Mouse (Mus musculus) lung, embryonic 14.5 days (tissue): ENCODE data around the gene Tor1aip1. TPM values are rescaled to one million over a fixed set of nuclear protein-coding genes. Genes with fewer than 3 reads are reported as not detected.

Experiments
- ATAC-seq: fragments of 200-750 bp; cut with Nextera tagmentation; 2 replicates; pipeline ENCODE4 v1.8.0; 2017; ENCODE audit warnings: mild to moderate bottlenecking, moderate TSS enrichment, moderate library complexity; ENCODE audit not compliant: insufficient read depth
- DNase-seq: peaks from one replicate; pipeline ENCODE4 v3.0.0-alpha.2; 2015
- H3K27ac ChIP-seq: fragments of 300-500 bp; sonication (generic); 2 replicates; pipeline ENCODE4 v1.5.1; 2014; ENCODE audit warnings: low read depth, mild to moderate bottlenecking, moderate library complexity
- H3K27me3 ChIP-seq: fragments of 300-500 bp; sonication (generic); 2 replicates; pipeline ENCODE4 v1.6.1; 2014; ENCODE audit warnings: low read length, control low read depth; ENCODE audit not compliant: insufficient read depth
- H3K36me3 ChIP-seq: fragments of 300-500 bp; sonication (generic); 2 replicates; pipeline ENCODE4 v1.6.1; 2014; ENCODE audit warnings: control low read depth; ENCODE audit not compliant: insufficient read depth
- H3K4me1 ChIP-seq: fragments of 300-500 bp; sonication (generic); 2 replicates; pipeline ENCODE4 v1.6.1; 2014; ENCODE audit warnings: antibody characterized with exemption, control low read depth; ENCODE audit not compliant: insufficient read depth
- H3K4me2 ChIP-seq: fragments of 300-500 bp; sonication (generic); 2 replicates; pipeline ENCODE4 v1.6.1; 2014; ENCODE audit warnings: mild to moderate bottlenecking
- H3K4me3 ChIP-seq: fragments of 300-500 bp; sonication (generic); 2 replicates; pipeline ENCODE4 v1.5.1; 2014; ENCODE audit warnings: low read depth, low read length
- H3K9ac ChIP-seq: fragments of 300-500 bp; sonication (generic); 2 replicates; pipeline ENCODE4 v1.6.1; 2014
- H3K9me3 ChIP-seq: fragments of 300-500 bp; sonication (generic); 2 replicates; pipeline ENCODE4 v1.6.1; 2016; ENCODE audit warnings: low read depth, low read length, control low read depth
- CTCF ChIP-seq: IDR thresholded peaks from 2 replicates; pipeline ENCODE4 v1.5.1; 2016; ENCODE audit warnings: antibody characterized with exemption, low read depth
- WGBS: fragments of 180-500 bp; shearing (Covaris S2); extraction: QIAGEN DNeasy Blood & Tissue Kit; methylation state at CpG from one replicate; pipeline ENCODE4 v1.1.7; 2014; 5-methylcytosine and 5-hydroxymethylcytosine counted together
- polyA plus RNA-seq: library from polyadenylated mRNA; unstranded; fragments of >200 nt; fragmentation: Nextera tagmentation; extraction: Ambion mirVana; gene quantifications from 2 replicates; pipeline ENCODE4 v1.2.1, GENCODE M21; 2014

Gene Tor1aip1
- polyA plus RNA-seq, 1 experiment from 2014 or later = 45.9 TPM

DNA sequence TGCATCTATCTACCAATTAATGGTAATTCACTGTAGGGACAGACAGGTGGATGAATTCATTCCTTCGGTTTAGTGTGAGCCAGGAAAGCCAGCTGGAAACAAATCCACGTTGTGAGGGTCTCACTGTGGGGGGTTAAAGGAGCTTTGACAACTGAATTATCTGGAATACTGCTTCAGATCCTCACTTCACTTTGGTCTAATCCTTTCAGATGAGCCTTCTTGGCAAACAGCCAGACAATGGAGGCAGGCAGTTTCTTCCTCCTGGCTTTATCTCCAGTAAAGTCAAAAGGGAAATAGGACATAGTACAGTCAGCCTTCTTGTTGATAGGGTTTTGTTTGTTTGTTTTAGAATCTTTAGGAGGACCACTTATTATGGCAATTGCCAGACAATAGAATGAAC lies 46.9 kb downstream of the Tor1aip1 start:
- TF ChIP-seq CTCF = no peak
- no peaks in the 10 kb centered on the region for H3K4me1 ChIP-seq
- H3K9ac ChIP-seq = no peak overlapping the region
- no peak overlapping the region for H3K27ac ChIP-seq
- H3K4me2 ChIP-seq = no peak overlapping the region
- H3K4me3 ChIP-seq = no peak overlapping the region
- 9% methylated on average over 2 of the region's 2 CpGs for WGBS
- H3K36me3 ChIP-seq = no peaks in the 10 kb centered on the region
- ATAC-seq (no peak), DNase-seq (peak; percentile 76)
- H3K9me3 ChIP-seq = no peaks in the 10 kb centered on the region
- H3K27me3 ChIP-seq = no peaks in the 10 kb centered on the region

GRCm38 (mm10) chr1:155987625-155988024 lies 48.7 kb downstream of the Tor1aip1 start:
- no peak overlapping the region for H3K9ac ChIP-seq
- no peaks in the 10 kb centered on the region for H3K36me3 ChIP-seq
- no peaks in the 10 kb centered on the region for H3K4me1 ChIP-seq
- H3K27me3 ChIP-seq = no peaks in the 10 kb centered on the region
- ATAC-seq (no peak), DNase-seq (no peak)
- H3K4me2 ChIP-seq = no peak overlapping the region
- H3K4me3 ChIP-seq = no peak overlapping the region
- H3K9me3 ChIP-seq = no peaks in the 10 kb centered on the region
- no peak for TF ChIP-seq CTCF
- no peak overlapping the region for H3K27ac ChIP-seq
- 75% methylated on average over 2 of the region's 2 CpGs for WGBS

- Histone ChIP-seq H3K27ac (no peak overlapping the region), H3K9ac (no peak overlapping the region), H3K4me2 (no peak overlapping the region), H3K4me1 (no peaks in the 10 kb centered on the region), H3K9me3 (no peaks in the 10 kb centered on the region), H3K27me3 (no peaks in the 10 kb centered on the region), H3K36me3 (no peaks in the 10 kb centered on the region), H3K4me3 (no peak overlapping the region)
- no peak for ATAC-seq
- TF ChIP-seq CTCF = no peak
- DNase-seq = no peak
- WGBS = 38% methylated on average over 2 of the region's 2 CpGs
Observed at GRCm38 (mm10) chr1:155974931-155975330, 61.3 kb downstream of the Tor1aip1 start.

- Histone ChIP-seq H3K36me3 (no peaks in the 10 kb centered on the region), H3K4me2 (peak overlapping the region; percentile 87), H3K9ac (peak overlapping the region; percentile 67), H3K9me3 (no peaks in the 10 kb centered on the region), H3K27me3 (no peaks in the 10 kb centered on the region), H3K4me3 (peak overlapping the region; percentile 98), H3K27ac (peak overlapping the region; percentile 88), H3K4me1 (no peaks in the 10 kb centered on the region)
- peak; percentile 24; the same call in 1 of the 2 replicates for TF ChIP-seq CTCF
- WGBS = 7% methylated on average over 19 of the region's 19 CpGs
- ATAC-seq (peak; percentile 5; the same call in 1 of the 2 replicates), DNase-seq (peak; percentile 11)
Observed at GRCm38 (mm10) chr1:155973719-155974379, 62.4 kb downstream of the Tor1aip1 start.

GRCm38 (mm10) chr1:155973068-155973718 lies 63.1 kb downstream of the Tor1aip1 start, which contains the start of gene Cep350:
Gene Cep350 (minus strand): TSS chr1:155973255.
- Histone ChIP-seq H3K27me3 (no peaks in the 10 kb centered on the region), H3K9me3 (no peaks in the 10 kb centered on the region), H3K4me3 (peak within 1 kb of the TSS; percentile 98), H3K4me2 (peak within 1 kb of the TSS; percentile 87), H3K9ac (peak within 1 kb of the TSS; percentile 97), H3K4me1 (no peaks in the 10 kb centered on the region), H3K27ac (peak within 1 kb of the TSS; percentile 88), H3K36me3 (no peaks in the 10 kb centered on the region)
- DNase-seq (peak; percentile 99), ATAC-seq (peak; percentile 99)
- WGBS = under 1% methylated on average over 52 of the region's 57 CpGs
- TF ChIP-seq CTCF = no peak

DNA sequence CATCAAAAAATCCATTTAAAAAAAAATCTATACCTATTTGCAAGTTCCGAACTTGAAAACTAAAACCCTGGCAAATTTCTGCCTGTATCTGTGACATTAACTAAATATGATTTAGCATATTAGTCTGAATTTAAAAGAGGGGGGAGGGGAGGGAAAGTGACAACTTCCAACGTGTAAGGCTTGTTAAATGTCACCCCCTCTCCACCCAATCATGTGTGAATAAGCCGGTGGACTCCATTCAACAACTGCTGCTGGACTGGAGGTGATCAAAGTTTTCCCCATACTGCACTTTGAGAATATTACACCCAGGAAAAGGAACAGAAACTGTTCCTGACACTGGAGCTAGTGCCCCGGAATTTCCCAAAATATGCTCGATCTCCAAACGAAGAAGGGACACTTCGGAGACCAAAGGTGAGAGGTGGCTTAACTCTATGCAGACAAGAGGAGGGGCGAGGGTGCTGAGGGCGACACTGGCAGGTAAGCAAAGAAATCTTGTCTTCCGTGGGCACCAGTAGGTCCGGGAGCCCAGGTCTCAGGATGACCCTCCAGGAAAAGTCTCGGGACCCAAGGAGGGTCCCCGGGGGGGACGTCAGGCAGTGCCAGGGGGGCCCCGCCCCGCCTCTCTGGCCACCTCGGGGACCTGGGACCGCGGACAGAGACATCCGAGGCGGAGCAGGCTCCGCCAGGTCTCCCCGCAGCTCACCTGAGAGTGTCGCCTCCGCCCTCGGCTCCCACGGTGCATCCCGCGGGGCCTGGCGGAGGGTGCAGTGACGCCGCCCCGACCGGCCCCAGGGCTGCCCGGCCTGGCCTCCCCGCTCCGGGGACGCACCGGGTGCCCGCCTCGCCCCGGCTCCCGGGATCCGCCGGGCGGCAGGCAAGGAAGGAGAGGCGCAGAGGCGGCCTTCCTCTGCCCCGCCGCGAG lies 63.9 kb downstream of the Tor1aip1 start:
- WGBS = 1% methylated on average over 47 of the region's 51 CpGs
- H3K4me1 ChIP-seq = no peaks in the 10 kb centered on the region
- peak overlapping the region; percentile 88 for H3K27ac ChIP-seq
- peak overlapping the region; percentile 98 for H3K4me3 ChIP-seq
- ATAC-seq (peak; percentile 74), DNase-seq (peak; percentile 44)
- peak overlapping the region; percentile 67 for H3K4me2 ChIP-seq
- no peaks in the 10 kb centered on the region for H3K36me3 ChIP-seq
- H3K27me3 ChIP-seq = no peaks in the 10 kb centered on the region
- TF ChIP-seq CTCF = no peak
- H3K9me3 ChIP-seq = no peaks in the 10 kb centered on the region
- peak overlapping the region; percentile 97 for H3K9ac ChIP-seq

Other genes starting within 250 kb of the Tor1aip1 start
- gene Qsox1, start 223.6 kb downstream of the Tor1aip1 start, polyA plus RNA-seq = 18.2 and 19.7 TPM in 2 replicates
- gene Cep350, start 63.2 kb downstream of the Tor1aip1 start, polyA plus RNA-seq = 12.6 and 12.8 TPM in 2 replicates
- gene Tor1aip2, start 1.1 kb downstream of the Tor1aip1 start, polyA plus RNA-seq = 119 and 121 TPM in 2 replicates
- gene Fam163a, start 168.5 kb upstream of the Tor1aip1 start, polyA plus RNA-seq = 1.0 and 1.2 TPM in 2 replicates